10 mouse cellular contexts compared by ENCODE assay signal in the genomic region with DNA sequence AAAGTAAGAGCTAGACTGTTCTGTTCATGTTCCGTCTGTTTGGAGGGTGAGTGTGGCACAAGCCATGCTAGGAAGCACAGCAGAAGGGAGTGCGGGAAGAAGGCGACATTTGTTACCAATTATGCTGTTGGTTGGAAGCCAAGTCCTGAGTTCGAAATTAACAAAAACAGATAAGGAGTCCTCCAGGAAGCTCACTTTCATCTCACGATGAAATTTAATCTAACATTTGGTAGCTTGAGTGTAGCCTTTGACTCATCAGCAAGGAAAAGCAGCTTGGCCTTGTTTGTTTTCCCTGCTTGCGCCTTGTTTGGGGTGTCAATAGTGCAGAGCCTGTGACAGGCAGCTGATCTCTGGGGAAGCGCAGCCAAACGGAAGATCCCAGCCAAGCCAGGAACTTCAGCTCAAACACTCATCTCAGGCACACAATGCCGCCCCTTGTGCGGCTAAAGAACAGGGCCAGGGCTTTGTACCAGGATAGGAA. TPM values are rescaled to one million over a fixed set of nuclear protein-coding genes. Genes with fewer than 3 reads are reported as not detected.
DNase-seq lines count a peak whose midpoint lies in the region; ATAC-seq and TF ChIP-seq lines count a peak whose summit lies in the region.
"Had no signal": no experiment of that assay in that cellular context is flagged by ENCODE, and none has a peak within 500 bp of the region (broad histone marks: within the 10 kb centered on the region; RNA-seq: fewer than 3 reads in every experiment).

No protein-coding gene starts in this region.

- DNase-seq in NIH3T3 (ENCODE audit: low read depth): peak; percentile 33
- peak; percentile 83 for DNase-seq in brain, embryonic 14.5 days (ENCODE audit: low read depth)
- peak; percentile 40 to 57 for DNase-seq in frontal cortex, postnatal 36 days (ENCODE audit: low spot score in 2 of 2)
- peak; percentile 71 to 76 for DNase-seq in left cerebral cortex, adult 9 months (ENCODE audit: low spot score in 2 of 2)
- no peak for DNase-seq in urinary bladder, postnatal 25 days (ENCODE audit: low spot score)
- DNase-seq in urinary bladder, postnatal 36 days (ENCODE audit: low spot score in 2 of 2): no peak

- H3K4me3 ChIP-seq in kidney, embryonic 16.5 days (ENCODE audit: low read length): no peak overlapping the region
- H3K4me3 ChIP-seq: erythroblast, embryonic 14.5 days; kidney, embryonic 15.5 days; stomach, embryonic 15.5 days had no signal

- no peak overlapping the region for H3K4me2 ChIP-seq in kidney, embryonic 16.5 days (replicated peaks; ENCODE audit: low read depth, low read length)
- H3K4me2 ChIP-seq: kidney, embryonic 15.5 days; stomach, embryonic 15.5 days had no signal

- no peaks in the 10 kb centered on the region for H3K9me3 ChIP-seq in kidney, embryonic 16.5 days (ENCODE audit: low read length)
- H3K9me3 ChIP-seq: kidney, embryonic 15.5 days; stomach, embryonic 15.5 days had no signal

- H3K27me3 ChIP-seq in kidney, embryonic 16.5 days (ENCODE audit: insufficient read depth, low read length): no peaks in the 10 kb centered on the region
- H3K27me3 ChIP-seq: kidney, embryonic 15.5 days; stomach, embryonic 15.5 days had no signal

- no peak overlapping the region for H3K27ac ChIP-seq in kidney, embryonic 16.5 days (ENCODE audit: low read length)
- H3K27ac ChIP-seq: kidney, embryonic 15.5 days; stomach, embryonic 15.5 days had no signal

- no peak for TF ChIP-seq POLR2A in brain, embryonic 14.5 days (IDR thresholded peaks at IDR 0.05; ENCODE audit: borderline replicate concordance, extremely low read depth, insufficient read depth, insufficient read length, poor library complexity, severe bottlenecking)

- ATAC-seq in kidney, embryonic 16.5 days (ENCODE audit: low FRiP score, low TSS enrichment): no peak

- WGBS in kidney, embryonic 16.5 days: 74% methylated on average over 10 of the region's 10 CpGs

- H3K9ac ChIP-seq in kidney, embryonic 16.5 days (replicated peaks; ENCODE audit: low read length): no peak overlapping the region
- H3K9ac ChIP-seq: kidney, embryonic 15.5 days; stomach, embryonic 15.5 days had no signal

- H3K36me3 ChIP-seq in kidney, embryonic 16.5 days (ENCODE audit: insufficient read depth, low read length): no peaks in the 10 kb centered on the region
- H3K36me3 ChIP-seq: kidney, embryonic 15.5 days; stomach, embryonic 15.5 days had no signal

- TF ChIP-seq CTCF in brain, embryonic 14.5 days (IDR thresholded peaks at IDR 0.05; ENCODE audit: borderline replicate concordance, extremely low read depth, insufficient read depth, insufficient read length): no peak

- no peaks in the 10 kb centered on the region for H3K4me1 ChIP-seq in kidney, embryonic 16.5 days (ENCODE audit: insufficient read depth, low read length)
- H3K4me1 ChIP-seq: kidney, embryonic 15.5 days; stomach, embryonic 15.5 days had no signal

RNA-seq across cellular contexts. Expression of gene Phlpp1, which starts 16.4 kb away (rescaled TPM):
- 22.1 and 27.0 TPM in 2 replicates for polyA plus RNA-seq in brain, embryonic 14.5 days (2012; rRNA removed)
- 3.0 and 3.4 TPM in 2 replicates for polyA plus RNA-seq in kidney, embryonic 16.5 days (2015; fragmentation: Nextera tagmentation; extraction: Ambion mirVana)

Comparison
In these comparisons a context has a peak if more than half of its experiments do, and no peak if none do; other contexts are left out.
1. DNase-seq: peak in NIH3T3 (single experiment), brain, embryonic 14.5 days (single experiment), frontal cortex, postnatal 36 days (2 of 2) and left cerebral cortex, adult 9 months (2 of 2); none in urinary bladder, postnatal 25 days (single experiment) and urinary bladder, postnatal 36 days (0 of 2).